Mouse (Mus musculus): Measurements from ENCODE around the gene Tars2.
"Not testable (repeated sequence)": the region's sequence is repeated elsewhere in the genome, so short reads cannot be mapped to it uniquely, and the experiment has no call there.

Tars2 gene

GRCm38 (mm10) chr3:95694808-95695703, 65.0 kb downstream of the Tars2 start:
- DNase-seq (ENCODE audit: low spot score): no peak

- DNase-seq (ENCODE audit: low spot score): no peak
Measured at GRCm38 (mm10) chr3:95693821-95694807, 65.9 kb downstream of the Tars2 start.

GRCm38 (mm10) chr3:95692677-95693076, 67.3 kb downstream of the Tars2 start:
- DNase-seq (ENCODE audit: low spot score): no peak

GRCm38 (mm10) chr3:95690552-95690951, 69.5 kb downstream of the Tars2 start:
- not testable (repeated sequence) for DNase-seq (ENCODE audit: low spot score)
